In the genomic region with DNA sequence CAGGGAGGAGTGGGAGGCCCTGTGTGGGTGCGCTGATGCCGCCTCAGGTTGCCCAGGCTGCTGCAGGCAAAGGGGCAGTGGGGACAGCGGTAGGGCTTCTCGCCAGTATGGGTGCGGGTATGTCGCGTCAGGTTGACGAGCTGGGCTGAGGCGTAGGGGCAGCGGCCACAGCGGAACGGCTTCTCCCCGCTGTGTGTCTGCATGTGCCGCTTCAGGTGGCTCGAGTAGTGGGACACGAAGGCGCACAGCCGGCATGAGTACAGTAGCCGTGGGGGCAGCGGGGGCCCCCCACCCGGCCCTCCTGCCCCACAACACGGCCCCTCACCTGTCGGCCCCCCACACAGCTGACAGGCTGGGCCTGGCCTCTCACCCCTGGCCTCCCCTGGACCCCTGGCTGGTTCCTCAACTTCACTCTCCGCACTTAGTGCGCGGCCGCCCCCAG, we compare ENCODE assay signal across 7 mouse cellular contexts. TPM values are rescaled to one million over a fixed set of nuclear protein-coding genes. Genes with fewer than 3 reads are reported as not detected.
A peak's percentile ranks its signal among the peaks of the same experiment; 100 is the strongest.
DNase-seq lines count a peak whose midpoint lies in the region; ATAC-seq and TF ChIP-seq lines count a peak whose summit lies in the region.

No protein-coding gene starts in this region.

- no peak for ATAC-seq in heart, embryonic 16.5 days (replicated peaks; ENCODE audit: extremely low read depth, insufficient read depth, low FRiP score)

- peak overlapping the region; percentile 7; the same call in 1 of the 2 replicates for H3K9ac ChIP-seq in heart, embryonic 16.5 days (ENCODE audit: low read length)

- 86% methylated on average over 27 of the region's 27 CpGs for WGBS in heart, embryonic 16.5 days
- WGBS in macrophage (ENCODE audit: missing documents) = 92% methylated on average over 27 of the region's 27 CpGs

- no peak overlapping the region for H3K4me3 ChIP-seq in left cerebral cortex, adult 2 months
- no peak overlapping the region for H3K4me3 ChIP-seq in heart, embryonic 16.5 days (ENCODE audit: low read length)
- H3K4me3 ChIP-seq in macrophage (ENCODE audit: inconsistent target) = no peak overlapping the region

- peaks cover 4% of the 10 kb centered on the region for H3K9me3 ChIP-seq in heart, embryonic 16.5 days (replicated peaks; ENCODE audit: control insufficient read depth, low read length)

- H3K27ac ChIP-seq in left cerebral cortex, adult 2 months = peak overlapping the region; percentile 2; the same call in 1 of the 2 replicates
- no peak overlapping the region for H3K27ac ChIP-seq in heart, embryonic 16.5 days (ENCODE audit: low read length)
- H3K27ac ChIP-seq in macrophage = 0 out of 2 replicates have a peak overlapping the region, but pooled peaks have one; percentile 90

- H3K27me3 ChIP-seq in heart, embryonic 16.5 days (ENCODE audit: control insufficient read depth, insufficient read depth, low read length) = no peaks in the 10 kb centered on the region

- H3K4me1 ChIP-seq in heart, embryonic 16.5 days (ENCODE audit: control insufficient read depth, insufficient read depth, low read length) = peaks cover 14% of the 10 kb centered on the region

- no peak for TF ChIP-seq CTCF in left cerebral cortex, adult 2 months (IDR thresholded peaks at IDR 0.05)

- H3K36me3 ChIP-seq in heart, embryonic 16.5 days (ENCODE audit: control insufficient read depth, insufficient read depth) = peaks cover 75% of the 10 kb centered on the region
- peaks cover 49% of the 10 kb centered on the region for H3K36me3 ChIP-seq in macrophage (ENCODE audit: inconsistent target)

- peaks cover 57% of the 10 kb centered on the region for H3K79me2 ChIP-seq in macrophage (ENCODE audit: inconsistent target)

- H3K4me2 ChIP-seq in heart, embryonic 16.5 days (ENCODE audit: low read depth, low read length) = peak overlapping the region; percentile 78; the same call in 1 of the 2 replicates

- intact Hi-C loops in left cerebral cortex, adult 2 months (cut with DNase I) = no loop called here

- no peak for DNase-seq in left cerebral cortex, adult 2 months (ENCODE audit: extremely low spot score in 1 of 2, low spot score in 2 of 2)
- no peak for DNase-seq in left cerebral cortex, adult 11 months (ENCODE audit: low spot score)
- peak; percentile 68 for DNase-seq in cerebellum, adult 9-11 months
- DNase-seq in urinary bladder, postnatal 14 days (ENCODE audit: low spot score) = no peak
- DNase-seq in Muller cell, postnatal 12 days (ENCODE audit: inconsistent ontology term) = no peak

RNA-seq across cellular contexts. Expression of a gene that starts 1.8 kb away (rescaled TPM):
- 10 to 100 TPM; 28.0 to 31.4 TPM for total RNA-seq in left cerebral cortex, adult 2 months (2021)
- 6.2 and 6.5 TPM in 2 replicates for polyA plus RNA-seq in heart, embryonic 16.5 days (2015; fragmentation: Nextera tagmentation; extraction: Ambion mirVana)
- total RNA-seq in macrophage (2018; cell fraction: chromatin; rRNA removed) = 100 to 1,000 TPM in 14 of 26 experiments, 10 to 100 TPM in 12; 34.5 to 176 (median 108) TPM
- total RNA-seq in macrophage (2018; cell fraction: cytosol; rRNA removed) = 10 to 100 TPM; 21.7 to 46.3 (median 33.1) TPM
- total RNA-seq in macrophage (2018; cell fraction: nucleus; rRNA removed) = 100 to 1,000 TPM in 8 of 26 experiments, 10 to 100 TPM in 18; 54.2 to 160 (median 82.4) TPM
- polyA plus RNA-seq in macrophage (2018) = 20.3 to 33.4 TPM (median 25.0 TPM) in 3 replicates

RNA-seq across cellular contexts. Expression of a gene that starts 7.1 kb away (rescaled TPM):
- 10 to 100 TPM; 39.7 to 43.7 TPM for total RNA-seq in left cerebral cortex, adult 2 months (2021)
- polyA plus RNA-seq in heart, embryonic 16.5 days (2015; fragmentation: Nextera tagmentation; extraction: Ambion mirVana) = 61.4 and 73.3 TPM in 2 replicates
- 10 to 100 TPM in 16 of 26 experiments, 1 to 10 TPM in 10; 1.5 to 35.5 (median 11.9) TPM for total RNA-seq in macrophage (2018; cell fraction: chromatin; rRNA removed)
- total RNA-seq in macrophage (2018; cell fraction: cytosol; rRNA removed) = 10 to 100 TPM in 24 of 26 experiments, 1 to 10 TPM in 2; 6.8 to 19.7 (median 13.9) TPM
- 10 to 100 TPM in 16 of 26 experiments, 1 to 10 TPM in 10; 5.3 to 27.3 (median 11.7) TPM for total RNA-seq in macrophage (2018; cell fraction: nucleus; rRNA removed)
- polyA plus RNA-seq in macrophage (2018) = 15.7 to 26.2 TPM (median 16.2 TPM) in 3 replicates

RNA-seq across cellular contexts. Expression of a gene that starts 7.3 kb away (rescaled TPM):
- total RNA-seq in left cerebral cortex, adult 2 months (2021) = 10 to 100 TPM; 75.1 to 76.6 TPM
- polyA plus RNA-seq in heart, embryonic 16.5 days (2015; fragmentation: Nextera tagmentation; extraction: Ambion mirVana) = 113 and 122 TPM in 2 replicates
- total RNA-seq in macrophage (2018; cell fraction: chromatin; rRNA removed) = 100 to 1,000 TPM in 4 of 26 experiments, 10 to 100 TPM in 22; 24.4 to 141 (median 73.8) TPM
- 10 to 100 TPM; 44.3 to 70.4 (median 56.5) TPM for total RNA-seq in macrophage (2018; cell fraction: cytosol; rRNA removed)
- 10 to 100 TPM; 30.0 to 71.3 (median 41.8) TPM for total RNA-seq in macrophage (2018; cell fraction: nucleus; rRNA removed)
- polyA plus RNA-seq in macrophage (2018) = 30.9 to 73.2 TPM (median 66.8 TPM) in 3 replicates

RNA-seq across cellular contexts. Expression of a gene that starts 20.1 kb away (rescaled TPM):
- 10 to 100 TPM; 72.6 to 78.5 TPM for total RNA-seq in left cerebral cortex, adult 2 months (2021)
- 102 and 103 TPM in 2 replicates for polyA plus RNA-seq in heart, embryonic 16.5 days (2015; fragmentation: Nextera tagmentation; extraction: Ambion mirVana)
- 10 to 100 TPM; 10.3 to 60.7 (median 35.5) TPM for total RNA-seq in macrophage (2018; cell fraction: chromatin; rRNA removed)
- 10 to 100 TPM; 35.0 to 61.8 (median 49.1) TPM for total RNA-seq in macrophage (2018; cell fraction: cytosol; rRNA removed)
- total RNA-seq in macrophage (2018; cell fraction: nucleus; rRNA removed) = 10 to 100 TPM; 19.3 to 74.8 (median 34.5) TPM
- 49.8 to 88.3 TPM (median 76.6 TPM) in 3 replicates for polyA plus RNA-seq in macrophage (2018)

RNA-seq across cellular contexts. Expression of a gene that starts 20.4 kb away (rescaled TPM):
- total RNA-seq in left cerebral cortex, adult 2 months (2021) = 10 to 100 TPM; 56.8 to 61.1 TPM
- polyA plus RNA-seq in heart, embryonic 16.5 days (2015; fragmentation: Nextera tagmentation; extraction: Ambion mirVana) = 39.7 and 46.4 TPM in 2 replicates
- total RNA-seq in macrophage (2018; cell fraction: chromatin; rRNA removed) = 100 to 1,000 TPM in 20 of 26 experiments, 10 to 100 TPM in 6; 80.5 to 217 (median 171) TPM
- total RNA-seq in macrophage (2018; cell fraction: cytosol; rRNA removed) = 10 to 100 TPM; 20.7 to 37.1 (median 26.6) TPM
- 100 to 1,000 TPM in 5 of 26 experiments, 10 to 100 TPM in 21; 42.8 to 125 (median 76.1) TPM for total RNA-seq in macrophage (2018; cell fraction: nucleus; rRNA removed)
- polyA plus RNA-seq in macrophage (2018) = 25.3 to 29.9 TPM (median 29.5 TPM) in 3 replicates
